Mouse (Mus musculus) left cerebral cortex, postnatal 25 days (tissue): ENCODE measurements at regions not wholly inside any gene's neighbourhood (a gene's known extent, or its start where the extent isn't known, plus 50 kb on each side); places are given as distances from the start of the nearest gene placed in this dataset.

Experiments used
- DNase-seq, 2 experiments: peaks; one replicate each; pipeline ENCODE4 v3.0.0; 2022; ENCODE audit warnings: low spot score in 2 of 2, mixed read lengths in 1 of 2
- intact Hi-C: fragments of 180-260 bp; cut with DNase I; formaldehyde crosslinking; loops from one replicate; pipeline ENCODE4 v1.15.1; 2025

GRCm38 (mm10) chr4:33739211-33739904 is 185.0 kb upstream of the Cnr1 start:
- no peak for DNase-seq
- intact Hi-C loops: loop anchor here (5.0 to 10.0 kb wide), 2 partner anchors 143 to 495 kb away; no protein-coding TSS in a partner anchor

GRCm38 (mm10) chr4:33740982-33741381 is 183.4 kb upstream of the Cnr1 start:
- intact Hi-C loops: no loop called here
- peak in 1 of 2 experiments; percentile 55 for DNase-seq

GRCm38 (mm10) chr4:33745180-33745579 is 179.2 kb upstream of the Cnr1 start:
- DNase-seq: no peak
- intact Hi-C loops: no loop called here

GRCm38 (mm10) chr4:33747316-33747895 is 177.0 kb upstream of the Cnr1 start:
- peak in 1 of 2 experiments; percentile 74 for DNase-seq
- intact Hi-C loops: no loop called here

GRCm38 (mm10) chr4:33767721-33768120 is 156.7 kb upstream of the Cnr1 start:
- no peak for DNase-seq

GRCm38 (mm10) chr4:33786027-33786426 is 138.4 kb upstream of the Cnr1 start:
- DNase-seq: no peak
- intact Hi-C loops: no loop called here

More at GRCm38 (mm10) chr4:33767721-33768120, 156.7 kb upstream of the Cnr1 start:
- intact Hi-C loops: no loop called here

GRCm38 (mm10) chr4:33786958-33787357 is 137.4 kb upstream of the Cnr1 start:
- no peak for DNase-seq
- intact Hi-C loops: no loop called here

GRCm38 (mm10) chr4:33793398-33793797 is 131.0 kb upstream of the Cnr1 start:
- DNase-seq: no peak
- intact Hi-C loops: loop anchor here (10.0 kb wide), 1 partner anchor 131 kb away; the partner anchor contains the start of gene Cnr1

- intact Hi-C loops: loop anchor here (5.0 to 10.0 kb wide), 3 partner anchors 97 to 273 kb away; partner anchors contain the start of gene Cnr1
These were observed 128.9 kb upstream of the Cnr1 start for GRCm38 (mm10) chr4:33795461-33795860.

GRCm38 (mm10) chr4:33797964-33798363 is 126.4 kb upstream of the Cnr1 start:
- intact Hi-C loops: loop anchor here (5.0 to 10.0 kb wide), 3 partner anchors 94 to 276 kb away; partner anchors contain the start of gene Cnr1
- DNase-seq: peak; percentile 11 to 57

More at GRCm38 (mm10) chr4:33795461-33795860, 128.9 kb upstream of the Cnr1 start:
- DNase-seq: peak; percentile 26 to 87

GRCm38 (mm10) chr4:33798654-33799053 is 125.7 kb upstream of the Cnr1 start:
- intact Hi-C loops: loop anchor here (5.0 to 10.0 kb wide), 3 partner anchors 94 to 276 kb away; partner anchors contain the start of gene Cnr1
- DNase-seq: no peak

GRCm38 (mm10) chr4:33799110-33799509 is 125.3 kb upstream of the Cnr1 start:
- no peak for DNase-seq
- intact Hi-C loops: loop anchor here (5.0 to 10.0 kb wide), 3 partner anchors 93 to 277 kb away; partner anchors contain the start of gene Cnr1

GRCm38 (mm10) chr4:33799831-33800230 is 124.6 kb upstream of the Cnr1 start:
- intact Hi-C loops: loop anchor here (5.0 to 10.0 kb wide), 3 partner anchors 92 to 278 kb away; partner anchors contain the start of gene Cnr1
- DNase-seq: no peak

- no peak for DNase-seq
- intact Hi-C loops: no loop called here
These were observed 112.1 kb upstream of the Cnr1 start for GRCm38 (mm10) chr4:33812338-33812737.

GRCm38 (mm10) chr4:33823850-33824249 is 100.5 kb upstream of the Cnr1 start:
- intact Hi-C loops: no loop called here
- DNase-seq: no peak

GRCm38 (mm10) chr4:33833134-33833533 is 91.3 kb upstream of the Cnr1 start:
- intact Hi-C loops: no loop called here

GRCm38 (mm10) chr4:33838436-33838835 is 86.0 kb upstream of the Cnr1 start:
- intact Hi-C loops: no loop called here
- peak; percentile 16 to 74 for DNase-seq

More at GRCm38 (mm10) chr4:33833134-33833533, 91.3 kb upstream of the Cnr1 start:
- DNase-seq: no peak

GRCm38 (mm10) chr4:33840119-33840518 is 84.3 kb upstream of the Cnr1 start:
- intact Hi-C loops: no loop called here
- no peak for DNase-seq

- DNase-seq: no peak
- intact Hi-C loops: no loop called here
These were observed 78.6 kb upstream of the Cnr1 start for GRCm38 (mm10) chr4:33845611-33846395.

GRCm38 (mm10) chr4:33850249-33850648 is 74.1 kb upstream of the Cnr1 start:
- intact Hi-C loops: no loop called here
- DNase-seq: no peak
